Mouse (Mus musculus) neural tube, embryonic 12.5 days (tissue): ENCODE measurements around the gene Kat6b. TPM values are rescaled to one million over a fixed set of nuclear protein-coding genes. Genes with fewer than 3 reads are reported as not detected.

Experiments
- ATAC-seq: fragments of 200-750 bp; cut with Nextera tagmentation; 2 replicates; pipeline ENCODE4 v1.8.0; 2017; ENCODE audit warnings: low read depth, mild to moderate bottlenecking, moderate TSS enrichment, moderate library complexity; ENCODE audit not compliant: low FRiP score
- H3K27ac ChIP-seq: fragments of 300-500 bp; sonication (generic); 2 replicates; pipeline ENCODE4 v1.5.1; 2016
- H3K27me3 ChIP-seq: fragments of 300-500 bp; sonication (generic); replicated peaks from 2 replicates; pipeline ENCODE4 v1.6.1; 2016; ENCODE audit warnings: mild to moderate bottlenecking
- H3K36me3 ChIP-seq: fragments of 300-500 bp; sonication (generic); 2 replicates; pipeline ENCODE4 v1.6.1; 2016; ENCODE audit warnings: mild to moderate bottlenecking
- H3K4me1 ChIP-seq: fragments of 300-500 bp; sonication (generic); 2 replicates; pipeline ENCODE4 v1.6.1; 2016
- H3K4me2 ChIP-seq: fragments of 300-500 bp; sonication (generic); replicated peaks from 2 replicates; pipeline ENCODE4 v1.6.1; 2016; ENCODE audit warnings: mild to moderate bottlenecking
- H3K4me3 ChIP-seq: fragments of 300-500 bp; sonication (generic); 2 replicates; pipeline ENCODE4 v1.5.1; 2016
- H3K9ac ChIP-seq: fragments of 300-500 bp; sonication (generic); 2 replicates; pipeline ENCODE4 v1.6.1; 2016; ENCODE audit warnings: mild to moderate bottlenecking
- H3K9me3 ChIP-seq: fragments of 300-500 bp; sonication (generic); 2 replicates; pipeline ENCODE4 v1.6.1; 2016; ENCODE audit warnings: mild to moderate bottlenecking
- whole genome bisulfite sequencing: fragments of 180-500 bp; shearing (Covaris S2); methylation state at CpG from one replicate; pipeline ENCODE4 v1.1.7; 2016; 5-methylcytosine and 5-hydroxymethylcytosine counted together
- polyA plus RNA-seq: library from polyadenylated mRNA; unstranded; fragments of >200 nt; fragmentation: Nextera tagmentation; extraction: Ambion mirVana; gene quantifications from 2 replicates; pipeline ENCODE4 v1.2.1, GENCODE M21; 2016

Kat6b gene
- 20.0 and 20.9 TPM in 2 replicates for polyA plus RNA-seq

DNA sequence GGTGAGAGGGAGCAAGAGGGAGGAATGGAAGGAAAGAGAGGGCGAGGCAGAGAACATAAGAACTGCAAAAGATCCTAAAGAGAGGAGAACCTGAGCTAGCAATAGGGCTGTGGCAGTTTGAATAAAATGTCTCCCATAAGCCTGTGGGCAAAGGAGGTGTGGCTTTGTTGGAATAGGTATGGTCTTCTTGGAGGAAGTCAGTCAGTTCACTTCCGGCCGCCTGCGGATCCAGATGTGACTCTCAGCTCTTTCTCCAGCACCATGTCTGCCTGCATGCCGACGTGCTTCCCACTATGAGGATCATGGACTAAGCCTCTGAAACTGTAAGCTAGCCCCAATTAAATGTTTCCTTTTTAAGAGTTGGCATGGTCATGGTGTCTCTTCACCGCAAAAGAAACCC lies at the start of gene Kat6b:
Gene Kat6b, plus strand, starts transcription at position 204 of the 400 bp plus-strand sequence.
- no peaks in the 10 kb centered on the region for H3K27me3 ChIP-seq

GRCm38 (mm10) chr14:21433415-21433814 lies 47.8 kb upstream of the Kat6b start:
- Histone ChIP-seq H3K36me3 (no peaks in the 10 kb centered on the region), H3K4me1 (no peaks in the 10 kb centered on the region), H3K9ac (no peak overlapping the region), H3K27me3 (no peaks in the 10 kb centered on the region), H3K9me3 (no peaks in the 10 kb centered on the region), H3K4me2 (no peak overlapping the region), H3K27ac (no peak overlapping the region), H3K4me3 (no peak overlapping the region)
- 78% methylated on average over 4 of the region's 4 CpGs for WGBS
- no peak for ATAC-seq

More for the DNA sequence above, at the start of gene Kat6b:
- no peak within 1 kb of the TSS for H3K4me2 ChIP-seq
- H3K36me3 ChIP-seq: no peaks in the 10 kb centered on the region
- H3K27ac ChIP-seq: no peak within 1 kb of the TSS
- no peaks in the 10 kb centered on the region for H3K9me3 ChIP-seq
- no peak within 1 kb of the TSS for H3K9ac ChIP-seq
- H3K4me3 ChIP-seq: no peak within 1 kb of the TSS
- no peaks in the 10 kb centered on the region for H3K4me1 ChIP-seq
- 94% methylated on average over 7 of the region's 7 CpGs for WGBS
- ATAC-seq: no peak

DNA sequence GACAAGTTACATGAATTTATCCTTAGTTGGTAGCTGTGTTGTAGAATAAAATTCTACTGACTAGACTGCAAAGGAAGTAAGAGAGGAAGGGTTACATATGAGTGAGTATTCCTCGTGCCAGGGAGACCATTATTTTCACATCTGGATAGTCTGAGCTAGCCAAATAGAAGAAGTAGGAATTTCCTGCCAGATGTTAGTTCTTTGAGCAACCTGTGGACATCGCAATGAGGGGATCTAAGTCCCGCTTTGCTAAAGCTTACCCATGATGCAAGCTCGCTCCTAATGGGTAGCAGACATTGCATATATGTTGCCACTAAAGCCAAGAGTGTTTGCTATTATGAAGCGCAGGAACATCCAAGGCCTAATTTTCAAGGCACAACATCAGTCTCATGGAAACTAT lies 47.2 kb upstream of the Kat6b start:
- Histone ChIP-seq H3K4me3 (no peak overlapping the region), H3K9ac (no peak overlapping the region), H3K27me3 (no peaks in the 10 kb centered on the region), H3K27ac (no peak overlapping the region), H3K9me3 (no peaks in the 10 kb centered on the region), H3K4me2 (no peak overlapping the region), H3K4me1 (no peaks in the 10 kb centered on the region), H3K36me3 (no peaks in the 10 kb centered on the region)
- ATAC-seq: no peak
- WGBS: 84% methylated on average over 5 of the region's 5 CpGs

GRCm38 (mm10) chr14:21434686-21435085 lies 46.5 kb upstream of the Kat6b start:
- Histone ChIP-seq H3K4me1 (no peaks in the 10 kb centered on the region), H3K36me3 (no peaks in the 10 kb centered on the region), H3K27ac (no peak overlapping the region), H3K27me3 (no peaks in the 10 kb centered on the region), H3K4me2 (no peak overlapping the region), H3K9ac (no peak overlapping the region), H3K9me3 (no peaks in the 10 kb centered on the region), H3K4me3 (no peak overlapping the region)
- 73% methylated on average over 9 of the region's 9 CpGs for WGBS
- ATAC-seq: no peak

- WGBS: 52% methylated on average over 4 of the region's 4 CpGs
- ATAC-seq: no peak
- no peak overlapping the region for H3K4me2 ChIP-seq
- no peaks in the 10 kb centered on the region for H3K9me3 ChIP-seq
- no peaks in the 10 kb centered on the region for H3K36me3 ChIP-seq
- H3K4me3 ChIP-seq: no peak overlapping the region
- H3K27me3 ChIP-seq: no peaks in the 10 kb centered on the region
- no peak overlapping the region for H3K9ac ChIP-seq
- no peaks in the 10 kb centered on the region for H3K4me1 ChIP-seq
- no peak overlapping the region for H3K27ac ChIP-seq
These were observed 41.4 kb upstream of the Kat6b start for GRCm38 (mm10) chr14:21439785-21440184.

- ATAC-seq: no peak
- WGBS: 97% methylated on average over 2 of the region's 2 CpGs
- H3K9me3 ChIP-seq: no peaks in the 10 kb centered on the region
These were observed 40.7 kb upstream of the Kat6b start for GRCm38 (mm10) chr14:21440526-21440925.

DNA sequence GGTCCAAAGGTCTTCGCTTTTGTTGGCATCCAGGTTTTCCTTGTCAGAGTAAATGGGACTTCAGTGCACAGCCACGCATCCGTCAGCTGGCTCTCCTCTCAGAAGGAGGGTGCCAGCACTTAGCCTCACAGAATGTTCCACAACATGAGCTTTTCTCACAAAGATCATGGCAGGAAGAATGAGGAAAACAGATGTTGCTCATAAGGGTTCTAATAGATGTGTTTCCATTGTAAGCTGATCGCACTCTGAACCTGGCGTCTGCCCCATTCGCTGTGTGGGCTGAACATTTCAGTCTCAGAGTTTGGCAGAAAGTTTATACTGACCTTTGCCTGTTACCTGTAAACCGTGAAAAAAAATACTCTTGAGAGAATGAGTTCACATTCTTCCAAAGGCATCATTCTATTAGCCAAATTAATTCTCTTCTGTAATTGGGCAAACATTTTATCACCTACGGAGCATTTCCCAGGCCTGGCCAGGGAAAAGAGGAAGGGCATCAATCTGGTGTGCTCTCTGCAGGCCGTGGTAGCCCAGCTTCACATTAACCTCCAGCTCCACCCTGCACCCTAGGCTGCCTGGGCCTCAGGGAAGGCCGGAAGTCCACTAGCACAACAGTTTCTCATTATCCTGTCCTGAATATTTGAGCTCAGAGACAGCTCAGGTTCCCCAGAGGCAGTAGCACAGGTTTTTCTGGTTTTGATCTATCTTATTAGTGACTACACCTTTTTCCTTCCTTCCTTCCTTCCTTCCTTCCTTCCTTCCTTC lies 39.3 kb upstream of the Kat6b start:
- no peaks in the 10 kb centered on the region for H3K9me3 ChIP-seq
- no peak overlapping the region for H3K4me3 ChIP-seq
- no peak for ATAC-seq
- WGBS: 76% methylated on average over 10 of the region's 10 CpGs
- H3K9ac ChIP-seq: no peak overlapping the region
- no peak overlapping the region for H3K4me2 ChIP-seq
- H3K36me3 ChIP-seq: no peaks in the 10 kb centered on the region
- H3K27ac ChIP-seq: no peak overlapping the region
- no peaks in the 10 kb centered on the region for H3K4me1 ChIP-seq
- H3K27me3 ChIP-seq: no peaks in the 10 kb centered on the region

More at GRCm38 (mm10) chr14:21440526-21440925, 40.7 kb upstream of the Kat6b start:
- no peaks in the 10 kb centered on the region for H3K27me3 ChIP-seq
- H3K9ac ChIP-seq: no peak overlapping the region
- no peak overlapping the region for H3K4me3 ChIP-seq
- H3K4me2 ChIP-seq: no peak overlapping the region
- H3K27ac ChIP-seq: no peak overlapping the region
- H3K36me3 ChIP-seq: no peaks in the 10 kb centered on the region
- no peaks in the 10 kb centered on the region for H3K4me1 ChIP-seq

DNA sequence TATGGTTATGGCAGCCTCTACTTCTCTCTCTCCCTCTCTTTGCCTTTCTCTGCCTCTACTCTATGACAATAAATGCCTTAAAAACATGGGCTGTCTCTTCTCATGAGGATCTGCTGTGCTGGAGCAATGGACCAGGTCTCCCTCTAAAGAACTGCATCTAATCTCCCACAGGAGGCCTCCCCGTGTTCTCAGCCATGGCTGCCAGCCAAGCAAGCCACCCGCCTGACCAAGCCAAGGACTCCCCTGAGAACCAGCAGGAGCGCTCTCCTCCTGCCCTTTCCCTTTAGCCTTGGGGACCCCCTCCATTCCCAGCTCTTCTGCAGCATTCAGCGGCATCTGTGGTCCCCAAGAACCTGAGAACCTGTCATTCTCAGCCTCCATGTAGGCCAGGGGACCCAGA lies 28.7 kb upstream of the Kat6b start:
- 83% methylated on average over 4 of the region's 4 CpGs for WGBS
- Histone ChIP-seq H3K36me3 (no peaks in the 10 kb centered on the region), H3K9me3 (no peaks in the 10 kb centered on the region), H3K4me2 (no peak overlapping the region), H3K9ac (no peak overlapping the region), H3K4me3 (no peak overlapping the region), H3K4me1 (no peaks in the 10 kb centered on the region), H3K27me3 (no peaks in the 10 kb centered on the region), H3K27ac (no peak overlapping the region)
- no peak for ATAC-seq

DNA sequence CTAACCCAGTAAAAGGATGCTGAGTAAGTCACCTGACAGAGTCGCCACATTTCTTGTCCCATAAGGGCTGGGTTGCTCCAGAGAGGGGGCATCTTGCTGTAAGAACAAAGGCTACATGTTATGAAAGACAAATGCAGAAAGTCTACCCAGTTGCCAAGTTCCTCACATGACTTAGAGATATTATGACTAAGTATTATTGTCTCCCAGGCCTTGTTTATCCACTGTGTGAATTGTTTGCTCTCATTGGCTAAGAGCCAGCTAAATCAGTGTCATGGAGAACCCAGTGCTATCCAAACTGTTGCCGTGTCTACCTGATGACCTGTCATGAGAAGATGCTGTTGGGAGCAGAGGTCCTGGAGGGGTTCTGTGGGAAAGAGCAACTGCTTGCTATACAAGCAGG lies 27.3 kb upstream of the Kat6b start:
- H3K4me2 ChIP-seq: no peak overlapping the region
- H3K36me3 ChIP-seq: no peaks in the 10 kb centered on the region
- no peaks in the 10 kb centered on the region for H3K4me1 ChIP-seq
- no peaks in the 10 kb centered on the region for H3K27me3 ChIP-seq
- H3K4me3 ChIP-seq: no peak overlapping the region
- ATAC-seq: no peak
- WGBS: 92% methylated on average over 2 of the region's 2 CpGs
- no peaks in the 10 kb centered on the region for H3K9me3 ChIP-seq
- no peak overlapping the region for H3K27ac ChIP-seq
- H3K9ac ChIP-seq: no peak overlapping the region

- no peak overlapping the region for H3K9ac ChIP-seq
- WGBS: 91% methylated on average over 7 of the region's 7 CpGs
- no peaks in the 10 kb centered on the region for H3K27me3 ChIP-seq
- no peaks in the 10 kb centered on the region for H3K4me1 ChIP-seq
- H3K27ac ChIP-seq: no peak overlapping the region
- H3K4me3 ChIP-seq: no peak overlapping the region
- H3K36me3 ChIP-seq: no peaks in the 10 kb centered on the region
- ATAC-seq: no peak
- no peak overlapping the region for H3K4me2 ChIP-seq
- H3K9me3 ChIP-seq: no peaks in the 10 kb centered on the region
These were observed 25.4 kb upstream of the Kat6b start for GRCm38 (mm10) chr14:21455654-21456350.

DNA sequence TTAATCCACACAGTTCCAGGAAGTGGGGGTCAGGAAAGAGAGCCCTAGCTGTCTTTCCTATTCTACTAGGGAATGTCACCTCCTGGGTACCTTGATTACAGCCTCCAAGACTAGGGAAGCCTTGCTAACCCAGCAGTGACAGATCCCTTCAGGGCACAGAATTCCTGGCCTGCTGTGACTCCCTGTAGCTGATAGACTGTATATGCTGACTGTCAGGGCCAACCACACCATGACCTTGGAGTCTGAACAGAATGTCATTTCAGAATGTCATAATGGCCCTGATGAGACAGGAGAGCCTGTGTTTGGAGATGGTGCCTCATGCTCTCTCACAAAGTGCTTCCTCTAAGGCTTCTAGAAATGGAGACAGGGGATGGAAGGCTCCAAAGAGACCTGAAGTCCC lies 24.7 kb upstream of the Kat6b start:
- H3K4me1 ChIP-seq: no peaks in the 10 kb centered on the region
- H3K9me3 ChIP-seq: no peaks in the 10 kb centered on the region
- H3K9ac ChIP-seq: no peak overlapping the region
- no peak overlapping the region for H3K4me2 ChIP-seq
- no peak for ATAC-seq
- no peaks in the 10 kb centered on the region for H3K27me3 ChIP-seq
- H3K4me3 ChIP-seq: no peak overlapping the region
- H3K36me3 ChIP-seq: no peaks in the 10 kb centered on the region
- no peak overlapping the region for H3K27ac ChIP-seq

DNA sequence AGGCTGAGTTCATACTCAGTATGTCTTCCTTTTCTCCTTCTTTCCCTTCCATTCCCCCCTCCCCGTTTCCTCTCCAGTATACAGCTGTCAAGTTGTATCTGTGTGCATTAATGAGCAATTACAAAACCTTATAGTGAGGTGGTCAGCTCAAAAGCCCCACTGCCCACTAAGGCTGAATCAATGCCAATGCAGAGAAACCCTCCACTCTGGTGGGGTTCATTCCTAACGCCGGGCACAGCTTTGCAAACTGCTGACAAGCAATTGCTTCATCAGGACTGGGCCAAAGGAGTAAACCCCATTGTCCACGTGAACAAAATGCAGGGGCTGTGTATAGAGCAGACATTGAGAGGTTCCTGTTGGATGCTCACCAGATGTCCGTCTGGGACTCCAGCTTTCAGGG lies 23.4 kb upstream of the Kat6b start:
- WGBS: 85% methylated on average over 5 of the region's 5 CpGs
- Histone ChIP-seq H3K4me1 (no peaks in the 10 kb centered on the region), H3K27ac (no peak overlapping the region), H3K4me3 (no peak overlapping the region), H3K36me3 (no peaks in the 10 kb centered on the region), H3K9ac (no peak overlapping the region), H3K9me3 (no peaks in the 10 kb centered on the region), H3K4me2 (no peak overlapping the region), H3K27me3 (no peaks in the 10 kb centered on the region)
- no peak for ATAC-seq

GRCm38 (mm10) chr14:21458696-21459095 lies 22.5 kb upstream of the Kat6b start:
- H3K4me2 ChIP-seq: no peak overlapping the region
- no peak overlapping the region for H3K9ac ChIP-seq
- H3K27ac ChIP-seq: no peak overlapping the region
- H3K36me3 ChIP-seq: no peaks in the 10 kb centered on the region
- 80% methylated on average over 7 of the region's 7 CpGs for WGBS
- no peaks in the 10 kb centered on the region for H3K27me3 ChIP-seq
- H3K4me1 ChIP-seq: no peaks in the 10 kb centered on the region
- no peak overlapping the region for H3K4me3 ChIP-seq
- no peaks in the 10 kb centered on the region for H3K9me3 ChIP-seq
- no peak for ATAC-seq
